Mouse (Mus musculus): ENCODE measurements around the gene Dkk3.

DNA sequence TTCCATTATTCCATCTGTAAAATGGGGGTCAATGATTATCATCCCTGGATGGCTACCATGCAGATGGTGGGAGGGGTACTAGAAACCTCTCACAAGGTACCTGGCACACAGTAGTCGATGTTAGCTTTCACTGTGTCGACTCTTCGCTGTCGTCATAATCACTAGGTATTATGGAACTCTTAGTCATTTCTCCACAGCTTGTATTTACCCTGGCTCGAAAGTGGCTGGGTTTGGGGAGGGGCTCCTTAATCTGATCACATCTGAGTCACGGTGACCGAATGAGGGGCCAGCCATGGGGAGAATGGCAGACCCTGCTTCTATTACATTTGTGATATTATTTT is 20.7 kb downstream of the Dkk3 start:
- no peak for TF ChIP-seq POLR2A (IDR thresholded peaks at IDR 0.05; ENCODE audit: low read depth, low read length)
- no peak for TF ChIP-seq CTCF (IDR thresholded peaks at IDR 0.05; ENCODE audit: extremely low read depth, insufficient read length, insufficient replicate concordance, low read depth, low read length)

Data from small intestine, adult 2 months (tissue).